Mouse (Mus musculus) fibroblast of lung, adult 2 months (primary cell): Measurements from ENCODE around the gene Ndufa5.
A peak's percentile ranks its signal among the peaks of the same experiment; 100 is the strongest.

ENCODE experiments used
- DNase-seq: peaks from one replicate; pipeline ENCODE4 v3.0.0-alpha.2; 2011; ENCODE audit warnings: low read depth

Gene Ndufa5

GRCm38 (mm10) chr6:24527155-24528063 is at the start of gene Ndufa5:
Gene Ndufa5, minus strand, starts transcription at chr6:24528013.
- peak; percentile 94 for DNase-seq

- no peak for DNase-seq
Observed at GRCm38 (mm10) chr6:24573319-24573718, 45.5 kb upstream of the Ndufa5 start.

GRCm38 (mm10) chr6:24572431-24572830 is 44.6 kb upstream of the Ndufa5 start:
- no peak for DNase-seq

GRCm38 (mm10) chr6:24571126-24571525 is 43.3 kb upstream of the Ndufa5 start:
- DNase-seq, result no peak

GRCm38 (mm10) chr6:24570278-24570677 is 42.5 kb upstream of the Ndufa5 start:
- DNase-seq, result no peak

GRCm38 (mm10) chr6:24569711-24570110 is 41.9 kb upstream of the Ndufa5 start:
- DNase-seq, result no peak

GRCm38 (mm10) chr6:24568963-24569362 is 41.1 kb upstream of the Ndufa5 start:
- no peak for DNase-seq

- no peak for DNase-seq
Observed at GRCm38 (mm10) chr6:24564886-24565285, 37.1 kb upstream of the Ndufa5 start.

GRCm38 (mm10) chr6:24564081-24564480 is 36.3 kb upstream of the Ndufa5 start:
- DNase-seq, result no peak

GRCm38 (mm10) chr6:24555488-24555887 is 27.7 kb upstream of the Ndufa5 start:
- DNase-seq, result peak; percentile 31

GRCm38 (mm10) chr6:24554427-24555086 is 26.7 kb upstream of the Ndufa5 start:
- peak; percentile 19 for DNase-seq

- DNase-seq, result no peak
Observed at GRCm38 (mm10) chr6:24552046-24552445, 24.2 kb upstream of the Ndufa5 start.

GRCm38 (mm10) chr6:24549801-24550200 is 22.0 kb upstream of the Ndufa5 start:
- no peak for DNase-seq

- no peak for DNase-seq
Observed at GRCm38 (mm10) chr6:24546716-24547420, 19.1 kb upstream of the Ndufa5 start.

- no peak for DNase-seq
Observed at GRCm38 (mm10) chr6:24543119-24543591, 15.3 kb upstream of the Ndufa5 start.

- DNase-seq, result no peak
Observed at GRCm38 (mm10) chr6:24542393-24542792, 14.6 kb upstream of the Ndufa5 start.

- DNase-seq, result no peak
Observed at GRCm38 (mm10) chr6:24540106-24540505, 12.3 kb upstream of the Ndufa5 start.

- no peak for DNase-seq
Observed at GRCm38 (mm10) chr6:24538435-24538834, 10.6 kb upstream of the Ndufa5 start.

- no peak for DNase-seq
Observed at GRCm38 (mm10) chr6:24532804-24533203, 5.0 kb upstream of the Ndufa5 start.

- no peak for DNase-seq
Observed at GRCm38 (mm10) chr6:24530711-24531420, 3.1 kb upstream of the Ndufa5 start.

GRCm38 (mm10) chr6:24530166-24530565 is 2.4 kb upstream of the Ndufa5 start:
- DNase-seq, result no peak

- no peak for DNase-seq
Observed at GRCm38 (mm10) chr6:24528064-24528243, 141 bp upstream of the Ndufa5 start, which contains the start of gene Asb15. Gene Asb15, plus strand, starts transcription at chr6:24528144.
